Mouse (Mus musculus): ENCODE results near the gene Wdr38. TPM values are rescaled to one million over a fixed set of nuclear protein-coding genes. Genes with fewer than 3 reads are reported as not detected.
"Not testable (repeated sequence)": the region's sequence is repeated elsewhere in the genome, so short reads cannot be mapped to it uniquely, and the experiment has no call there.

The Wdr38 gene
- total RNA-seq, 4 experiments from 2014 or later = 0.09 to 0.22 (median 0.13) TPM

DNA sequence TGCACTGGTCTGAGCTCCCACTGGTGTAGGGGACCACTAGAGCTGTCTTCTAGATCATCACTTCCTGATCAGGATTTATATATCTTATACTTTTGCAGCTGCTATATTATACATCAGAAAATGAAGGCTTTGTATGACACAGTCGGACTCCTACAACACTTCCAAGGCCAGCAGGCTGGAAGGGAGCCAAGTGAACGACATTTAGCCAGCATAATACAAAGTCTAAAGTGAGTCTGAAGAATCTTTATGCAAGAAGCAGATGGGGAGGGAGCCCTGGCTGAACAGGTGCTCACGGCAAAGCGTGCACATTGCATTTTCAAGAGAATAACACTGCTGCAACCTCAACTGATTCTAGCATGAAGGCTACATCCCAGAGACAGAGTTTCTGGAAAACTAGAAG lies 4.8 kb upstream of the Wdr38 start:
- no peak for DNase-seq (ENCODE audit: low spot score)

DNA sequence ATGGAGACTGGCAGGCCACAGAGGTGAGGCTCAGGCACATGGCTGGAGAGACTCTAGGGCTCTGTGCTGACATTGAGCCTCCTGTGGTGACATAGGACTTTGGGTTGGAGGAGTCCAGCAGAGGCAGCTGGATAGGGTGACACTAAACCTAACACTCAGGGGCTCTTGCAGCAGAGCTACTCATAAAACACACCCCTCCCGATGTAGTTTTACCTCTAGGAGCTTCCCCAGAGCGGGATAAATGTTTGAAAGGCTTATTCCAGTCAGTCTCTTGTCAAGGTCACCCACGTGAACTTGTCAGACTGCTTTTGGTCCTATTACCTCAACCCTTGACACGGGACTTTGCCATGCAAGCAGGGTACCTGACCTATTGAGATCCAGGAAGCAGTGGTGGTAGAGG lies 2.1 kb downstream of the Wdr38 start:
- DNase-seq (ENCODE audit: low spot score) = no peak

DNA sequence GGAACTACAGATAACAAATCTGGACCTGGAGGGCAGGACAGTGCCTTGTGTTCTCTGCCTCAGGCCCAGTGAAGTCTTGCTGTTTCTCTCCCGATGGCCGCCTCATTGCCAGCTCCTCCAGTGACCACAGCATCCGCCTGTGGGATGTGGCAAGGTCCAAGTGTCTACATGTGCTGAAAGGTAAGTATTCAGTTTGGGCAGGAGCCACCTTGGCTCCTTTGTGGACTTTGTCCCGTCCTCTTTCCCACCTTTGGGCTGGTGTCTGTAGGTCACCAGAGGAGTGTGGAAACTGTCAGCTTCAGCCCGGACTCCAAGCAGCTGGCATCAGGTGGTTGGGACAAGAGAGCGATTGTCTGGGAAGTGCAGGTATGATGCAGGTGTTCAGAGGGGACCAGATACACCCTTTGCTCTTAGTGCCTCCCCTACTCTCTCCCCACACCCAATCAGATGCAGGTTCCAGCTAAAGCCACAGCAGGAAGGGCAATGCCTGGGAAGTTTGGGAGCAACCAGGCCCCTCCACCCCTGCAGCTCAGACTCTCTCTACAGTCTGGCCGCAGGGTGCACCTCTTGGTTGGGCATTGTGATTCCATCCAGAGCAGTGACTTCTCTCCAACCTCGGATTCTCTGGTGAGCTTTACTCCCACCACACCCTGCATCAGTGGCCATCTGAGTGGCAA lies 2.8 kb downstream of the Wdr38 start:
- DNase-seq (ENCODE audit: low spot score) = no peak

DNA sequence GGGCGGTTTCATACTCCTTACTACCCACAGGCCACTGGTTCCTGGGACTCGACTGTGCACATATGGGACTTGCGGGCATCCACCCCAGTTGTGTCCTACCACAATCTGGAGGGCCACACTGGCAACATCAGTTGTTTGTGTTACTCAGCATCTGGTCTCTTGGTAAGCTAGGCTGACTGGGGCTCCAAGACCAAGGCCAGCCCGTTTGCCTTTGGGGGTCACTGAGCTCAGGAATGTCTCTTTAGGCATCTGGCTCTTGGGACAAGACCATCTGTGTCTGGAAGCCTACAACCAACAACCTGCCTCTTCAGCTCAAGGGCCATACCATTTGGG lies 3.3 kb downstream of the Wdr38 start:
- no peak for DNase-seq (ENCODE audit: low spot score)

DNA sequence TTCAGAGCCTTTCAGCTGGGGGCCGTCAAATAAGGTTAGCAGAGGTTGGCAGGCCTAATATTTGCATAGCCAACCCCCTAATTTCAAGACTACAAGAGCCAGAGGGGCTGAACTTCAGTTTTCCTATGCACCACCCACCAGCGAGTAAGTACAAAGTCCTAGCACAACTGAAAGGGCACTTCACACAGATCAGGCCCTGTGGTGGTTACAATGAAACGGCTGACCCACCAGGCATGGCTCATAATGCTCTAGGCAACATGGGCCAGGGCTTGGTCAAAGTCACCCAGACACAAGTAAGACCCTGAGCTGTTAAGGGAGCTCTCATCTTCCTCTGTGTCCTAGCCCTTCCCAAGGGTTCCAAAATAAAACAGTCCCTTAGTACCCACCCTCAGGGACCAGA lies 4.6 kb downstream of the Wdr38 start:
- no peak for DNase-seq (ENCODE audit: low spot score)

DNA sequence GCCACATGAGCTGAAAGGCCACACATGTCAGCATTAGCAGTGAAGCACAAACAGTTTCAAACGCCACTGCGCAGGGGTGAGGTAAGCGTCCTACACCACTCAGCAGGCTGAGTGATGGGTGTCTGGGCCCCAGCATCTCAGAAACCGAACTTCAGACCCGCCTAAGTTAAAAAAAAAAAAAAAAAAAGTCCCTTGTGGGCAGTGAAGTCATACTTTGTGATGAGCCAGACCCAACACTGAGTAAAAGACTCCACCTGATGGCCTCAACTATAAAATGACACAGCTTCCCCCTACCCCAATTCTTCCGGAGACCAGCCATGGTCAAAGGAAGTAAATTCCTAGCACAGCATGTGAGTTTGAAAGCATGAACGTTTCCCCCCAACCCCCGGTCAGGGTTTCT lies 5.8 kb downstream of the Wdr38 start:
- DNase-seq (ENCODE audit: low spot score) = no peak

DNA sequence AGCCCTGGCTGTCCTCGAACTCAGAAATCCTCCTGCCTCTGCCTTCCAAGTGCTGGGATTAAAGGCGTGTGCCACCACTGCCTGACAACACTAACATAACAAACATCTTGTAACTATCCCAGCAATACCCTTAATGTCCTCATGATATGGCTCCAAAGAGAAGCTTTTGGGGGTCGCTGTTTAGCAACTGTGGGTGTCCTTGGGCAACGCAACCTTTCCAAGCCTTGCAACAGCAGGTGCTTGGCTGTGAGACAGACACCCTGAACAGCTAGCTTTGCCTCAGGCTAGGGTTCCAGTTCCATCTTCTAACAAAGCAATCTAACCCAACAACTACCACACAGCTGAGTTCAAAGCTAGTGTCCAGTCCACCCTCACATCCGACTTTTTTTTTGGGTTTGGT lies 6.2 kb downstream of the Wdr38 start:
- DNase-seq (ENCODE audit: low spot score) = no peak

DNA sequence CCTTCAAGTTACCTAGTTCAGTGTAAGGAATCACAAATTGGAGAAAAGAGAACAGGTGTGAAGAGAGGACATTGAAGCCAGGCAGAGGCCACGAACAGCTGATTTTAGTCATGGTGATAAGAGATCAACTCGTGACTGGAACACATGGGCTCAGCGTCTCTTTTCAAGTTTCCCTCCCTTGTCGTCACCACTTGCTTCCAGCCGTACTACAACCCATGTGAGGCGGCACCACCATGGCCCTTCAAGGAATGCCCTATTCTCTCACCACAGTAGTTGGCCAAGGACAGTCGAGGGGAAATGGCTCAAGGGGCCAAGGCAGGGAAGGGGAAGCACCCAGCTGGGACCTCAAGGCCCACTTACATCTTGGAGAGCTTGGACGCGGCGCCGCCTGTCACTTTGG lies 7.1 kb downstream of the Wdr38 start:
- DNase-seq (ENCODE audit: low spot score) = no peak

DNA sequence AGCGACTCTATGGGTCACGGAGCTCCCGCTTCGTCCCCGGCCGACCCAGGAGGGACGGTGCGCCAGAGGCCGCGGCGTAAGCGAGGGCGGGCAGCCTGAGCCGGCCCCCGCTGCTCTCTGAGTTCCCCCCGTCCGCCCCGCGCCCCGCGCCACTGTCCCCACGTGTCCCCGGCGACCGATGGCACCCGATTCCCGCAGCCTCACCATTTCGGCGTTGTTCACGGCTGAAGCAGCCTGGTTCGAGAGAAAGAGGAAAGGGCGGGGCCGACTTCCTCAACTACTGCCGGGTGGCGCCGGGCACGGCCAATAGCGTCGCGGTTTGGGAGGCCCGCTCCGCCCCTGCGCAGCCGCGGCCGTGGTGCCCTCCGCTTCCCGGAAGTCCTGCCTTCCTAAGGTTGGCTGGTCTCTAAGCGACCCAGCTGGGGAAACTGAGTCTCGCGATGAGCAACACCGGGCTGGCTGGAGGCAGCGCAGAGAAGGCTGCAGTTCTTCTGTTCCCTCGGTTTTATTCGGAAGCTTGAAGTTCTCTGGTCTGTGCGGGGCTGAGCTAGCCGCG lies 7.7 kb downstream of the Wdr38 start, which contains the start of gene Arpc5l:
Gene Arpc5l, plus strand, starts transcription at position 469 of the 556 bp plus-strand sequence.
- DNase-seq (ENCODE audit: low spot score) = peak; percentile 91

DNA sequence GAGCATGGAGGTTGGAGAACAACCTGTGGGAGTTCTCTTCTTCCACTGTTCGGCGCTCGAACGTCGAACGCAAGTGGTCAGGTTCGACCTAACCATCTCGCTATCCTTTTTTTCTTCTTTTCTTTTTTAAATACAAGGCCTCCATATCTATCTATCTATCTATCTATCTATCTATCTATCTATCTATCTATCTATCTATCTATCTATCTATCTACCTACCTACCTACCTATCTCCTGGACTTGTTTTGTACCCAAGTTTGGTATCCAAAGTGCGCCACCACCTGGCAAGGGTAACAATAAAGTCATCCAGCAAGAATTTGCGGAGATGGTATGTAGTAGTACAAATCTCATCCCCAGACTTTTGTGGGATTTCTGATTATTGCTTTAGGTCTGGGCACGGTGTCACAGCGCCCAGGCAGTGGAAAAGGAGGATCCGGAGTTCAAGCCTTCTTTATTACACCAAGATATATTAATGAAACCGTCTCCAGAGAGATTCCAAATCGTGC lies 8.4 kb downstream of the Wdr38 start, which contains the start of gene Rpl35:
Gene Rpl35, minus strand, starts transcription at position 51 of the 506 bp plus-strand sequence.
- no peak for DNase-seq (ENCODE audit: low spot score)

DNA sequence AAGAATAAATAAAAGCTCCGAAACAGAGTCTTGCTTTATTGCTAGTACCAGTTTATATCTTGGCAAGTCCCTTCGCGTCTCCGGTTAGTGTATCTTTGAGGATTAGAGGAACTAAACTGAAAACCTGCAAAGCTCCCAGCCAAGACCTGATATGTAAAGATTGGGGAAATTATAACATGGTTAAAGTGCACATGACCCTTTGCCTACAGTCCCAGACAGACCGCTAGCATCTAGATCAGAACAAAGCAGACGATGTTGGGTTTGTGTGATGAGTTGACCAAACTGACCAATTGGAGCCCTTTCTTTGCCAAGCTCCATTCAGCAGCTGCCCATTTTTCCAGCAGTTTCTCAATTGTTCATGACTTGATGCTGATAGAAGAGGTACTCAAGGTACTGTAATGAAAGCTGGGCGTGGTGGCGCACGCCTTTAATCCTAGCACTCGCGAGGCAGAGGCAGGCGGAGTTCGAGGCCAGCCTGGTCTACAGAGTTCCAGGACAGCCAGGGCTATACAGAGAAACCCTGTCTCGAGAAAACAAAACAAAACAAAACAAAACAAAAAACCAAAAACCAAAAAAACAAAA lies 9.0 kb downstream of the Wdr38 start:
- no peak for DNase-seq (ENCODE audit: low spot score)

DNA sequence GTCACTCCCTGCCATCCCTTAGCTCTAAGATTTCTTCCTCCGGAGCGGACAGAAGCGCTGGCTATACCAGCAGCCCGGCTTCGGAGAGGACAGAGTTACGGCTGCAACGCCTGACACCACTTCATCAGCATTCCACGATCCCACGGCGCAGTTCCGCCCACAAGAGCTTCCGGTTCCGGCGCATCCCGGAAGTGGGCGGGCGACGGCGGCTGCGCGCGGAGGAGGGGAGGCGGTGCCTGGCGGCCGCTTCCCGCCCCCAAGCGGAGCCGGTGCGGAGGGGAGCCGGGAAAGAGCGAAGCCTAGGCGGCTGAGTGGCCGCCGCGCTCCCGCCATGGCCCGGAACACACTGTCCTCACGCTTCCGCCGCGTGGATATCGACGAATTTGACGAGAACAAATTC lies 10.6 kb downstream of the Wdr38 start:
- DNase-seq (ENCODE audit: low spot score) = peak; percentile 94

DNA sequence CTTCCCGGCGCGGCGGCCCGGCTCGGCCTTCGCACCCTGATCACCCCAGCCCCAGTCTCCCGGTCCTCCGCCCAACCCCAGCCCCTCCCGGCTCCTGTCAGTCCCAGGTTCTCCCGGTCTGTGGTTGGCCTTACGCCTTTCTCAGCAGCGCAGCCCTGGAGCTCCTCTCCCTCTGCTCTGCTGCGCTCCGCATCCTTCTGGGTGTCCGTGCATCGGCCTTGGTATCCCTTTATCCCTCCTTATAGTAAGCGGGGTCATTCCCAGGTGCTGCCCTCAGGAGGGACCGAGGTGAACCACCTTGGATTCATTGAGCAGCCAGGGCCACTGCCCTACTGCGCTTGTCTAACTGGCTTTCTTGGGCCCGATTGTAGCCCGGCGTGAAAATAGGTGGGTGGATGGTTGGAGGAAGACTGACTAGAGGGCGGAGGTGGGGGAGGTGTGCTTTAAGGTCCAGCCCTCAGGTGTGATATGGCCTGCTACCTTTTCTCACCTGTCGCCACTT lies 11.1 kb downstream of the Wdr38 start:
- DNase-seq (ENCODE audit: low spot score) = no peak

DNA sequence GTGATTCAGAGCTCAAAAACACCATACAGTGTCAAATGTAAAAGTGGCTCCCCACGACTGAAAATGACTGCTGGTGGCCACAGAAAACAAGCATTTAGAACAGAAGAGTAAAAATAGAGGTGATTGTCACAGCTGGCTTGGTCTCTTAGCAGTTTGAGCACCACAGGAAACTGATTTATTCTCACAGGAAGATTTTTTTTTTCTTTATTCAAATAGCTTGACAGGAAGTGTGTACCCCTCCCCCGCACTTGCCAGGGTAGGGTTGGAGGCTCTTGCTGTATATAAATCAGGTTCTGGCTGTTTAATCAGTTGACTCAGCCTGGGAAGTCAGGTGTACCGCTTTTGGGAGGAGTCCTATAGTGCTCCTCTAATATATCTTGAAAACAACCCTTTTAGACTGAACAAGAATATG lies 11.7 kb downstream of the Wdr38 start:
- no peak for DNase-seq (ENCODE audit: low spot score)

DNA sequence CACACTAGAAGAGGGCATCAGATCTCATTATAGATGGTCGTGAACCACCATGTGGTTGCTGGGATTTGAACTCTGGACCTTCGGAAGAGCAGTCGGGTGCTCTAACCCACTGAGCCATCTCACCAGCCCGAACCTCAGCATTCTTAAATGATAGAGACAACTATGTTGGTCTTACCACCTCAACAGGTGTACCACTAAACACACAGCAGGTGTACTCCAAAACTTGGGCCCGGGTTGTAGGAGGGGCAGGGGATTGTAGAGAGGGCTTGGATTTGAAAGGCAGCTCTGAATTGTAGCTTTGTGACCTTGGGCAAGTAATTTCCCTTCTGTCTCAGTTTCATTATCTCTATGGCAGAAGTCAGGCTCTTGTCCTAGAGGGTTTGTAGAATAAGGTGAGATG lies 12.9 kb downstream of the Wdr38 start:
- not testable (repeated sequence) for DNase-seq (ENCODE audit: low spot score)

DNA sequence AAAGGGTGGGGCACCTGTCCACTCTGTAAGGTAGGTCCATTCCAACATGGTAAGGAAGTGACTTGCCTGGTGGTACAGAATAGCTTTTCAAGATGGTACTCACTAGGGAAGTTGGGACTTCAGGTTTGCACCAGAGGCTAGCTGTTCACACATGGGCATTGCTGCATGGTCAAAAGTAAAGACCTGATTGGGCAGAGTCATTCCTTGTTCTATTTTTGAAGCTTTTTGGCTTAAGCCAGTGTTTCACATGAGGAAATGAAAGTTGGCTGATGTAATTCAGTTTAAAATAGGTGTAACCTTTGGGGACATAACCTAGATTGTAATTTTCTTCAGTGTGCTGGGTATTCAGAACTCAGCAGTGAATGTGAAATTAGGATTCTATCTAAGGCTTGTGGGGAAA lies 14.0 kb downstream of the Wdr38 start:
- DNase-seq (ENCODE audit: low spot score) = peak; percentile 55

DNA sequence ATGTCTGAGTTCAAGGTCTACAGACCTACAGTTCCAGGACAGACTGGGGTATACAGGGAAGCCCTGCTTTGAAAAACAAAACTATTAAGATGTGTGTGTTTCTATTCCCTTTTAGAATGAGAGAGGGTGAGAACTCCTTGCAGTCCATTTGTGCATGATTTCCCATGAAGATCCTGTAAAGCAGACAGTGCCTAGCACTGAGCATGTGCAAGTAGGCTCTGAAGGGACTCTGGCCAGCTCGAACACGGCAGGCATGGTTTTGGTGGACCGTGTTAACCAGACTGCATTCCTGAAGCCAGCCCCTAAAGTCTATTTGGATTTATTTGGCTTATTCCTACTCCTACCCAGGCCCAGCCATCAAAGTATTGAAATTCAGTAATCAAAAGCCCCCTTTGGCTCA lies 14.7 kb downstream of the Wdr38 start:
- DNase-seq (ENCODE audit: low spot score) = no peak

DNA sequence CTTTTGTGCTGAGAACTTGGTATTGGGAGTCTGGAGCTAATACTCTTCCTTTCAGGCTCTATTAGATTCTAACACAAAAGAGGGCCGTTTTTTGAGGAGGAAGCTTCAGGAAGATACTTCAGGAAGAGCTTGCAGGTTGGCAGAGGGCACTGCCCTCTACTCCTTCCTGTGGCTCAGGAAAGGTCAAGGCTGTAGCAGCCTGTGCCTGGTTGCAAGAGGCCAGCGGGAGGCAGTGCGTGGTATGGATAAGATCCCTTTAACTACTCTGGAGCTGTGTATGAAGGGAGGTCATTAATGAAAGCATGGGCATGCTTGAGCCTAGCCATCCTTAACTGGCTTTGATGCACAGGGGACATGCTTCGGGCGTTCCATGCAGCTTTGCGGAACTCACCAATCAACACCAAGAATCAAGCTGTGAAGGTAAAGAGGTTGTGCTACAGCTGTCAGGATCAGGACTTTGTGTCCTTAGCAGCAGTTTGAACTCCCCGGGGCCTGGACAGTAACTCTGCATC lies 15.5 kb downstream of the Wdr38 start:
- DNase-seq (ENCODE audit: low spot score) = no peak

DNA sequence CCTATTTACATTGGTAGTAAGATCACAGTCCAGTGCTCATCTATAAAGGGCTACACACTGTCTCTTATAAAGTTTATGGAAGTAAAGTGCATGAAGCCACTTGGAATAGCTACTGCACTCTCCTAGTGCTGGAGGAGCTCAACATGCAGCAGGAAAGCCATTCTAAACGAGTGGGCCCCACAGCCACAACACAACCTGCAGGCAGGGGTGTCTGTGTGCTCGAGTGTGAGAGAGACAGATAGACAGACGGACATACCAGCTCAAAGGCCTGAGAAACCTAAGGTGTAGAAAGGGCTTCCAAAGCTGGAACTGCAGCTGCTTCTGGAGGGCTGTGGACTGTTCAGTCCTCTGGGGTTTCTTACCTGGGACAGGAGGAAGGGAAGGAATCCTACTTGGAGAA lies 19.3 kb downstream of the Wdr38 start:
- DNase-seq (ENCODE audit: low spot score) = no peak

DNA sequence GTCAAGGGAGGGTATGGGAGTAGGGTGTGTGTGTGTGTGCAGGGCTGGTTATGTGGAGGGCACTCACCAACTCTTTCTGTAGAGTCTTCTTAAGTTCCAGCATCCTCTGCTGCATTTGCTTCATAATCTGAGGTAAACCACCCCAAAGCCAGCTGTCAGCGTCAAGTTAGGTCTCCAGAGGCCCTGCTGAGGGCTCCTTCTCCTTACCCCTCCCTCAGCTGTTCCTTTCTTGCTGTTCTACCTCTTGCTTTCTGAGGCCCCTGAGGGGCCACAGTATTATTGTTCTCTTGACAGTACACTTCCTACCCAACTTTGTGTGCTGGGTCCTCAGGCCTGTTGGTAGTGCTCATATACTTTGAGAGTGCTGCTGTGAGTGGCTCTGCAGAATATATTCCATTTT lies 22.7 kb downstream of the Wdr38 start:
- DNase-seq (ENCODE audit: low spot score) = no peak

DNA sequence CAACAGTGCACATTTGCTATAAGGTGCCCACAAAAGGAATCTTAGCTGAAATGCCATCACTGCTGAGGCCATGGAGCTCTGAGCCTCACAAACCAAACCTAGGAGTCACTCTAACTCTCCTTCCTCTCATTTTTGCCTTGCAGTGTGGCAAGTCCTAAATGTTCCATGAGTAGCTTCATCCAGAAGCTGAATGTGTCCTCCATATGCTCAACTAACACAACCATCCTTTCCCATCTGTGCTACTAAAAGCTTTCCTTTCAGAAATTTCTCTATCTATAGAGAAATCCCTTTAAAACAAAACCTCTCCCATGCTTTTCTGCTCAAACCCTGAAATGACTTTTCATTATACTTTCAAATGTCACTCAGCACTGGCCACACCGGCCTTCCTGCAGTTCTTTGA lies 34.3 kb downstream of the Wdr38 start:
- DNase-seq (ENCODE audit: low spot score) = no peak

DNA sequence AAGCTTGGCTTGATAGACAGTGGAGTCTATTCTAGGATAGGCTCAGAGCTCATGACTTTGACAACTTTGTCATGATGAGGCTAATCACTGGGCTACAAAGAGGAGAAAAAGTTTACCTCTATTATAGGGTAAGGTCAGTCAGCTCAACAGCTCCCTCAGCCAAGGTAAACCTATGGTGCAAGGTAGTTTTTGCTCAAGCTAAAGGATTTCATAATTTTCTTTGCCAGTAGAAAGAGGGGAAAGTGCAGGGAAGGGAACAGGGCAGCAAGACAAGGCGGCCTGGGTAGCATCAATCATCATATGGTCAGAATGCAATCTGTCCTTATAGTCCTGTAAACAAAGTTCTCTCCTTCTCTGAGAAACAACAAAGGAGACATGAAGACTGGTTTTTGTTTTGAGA lies 42.9 kb downstream of the Wdr38 start:
- DNase-seq (ENCODE audit: low spot score) = no peak

DNA sequence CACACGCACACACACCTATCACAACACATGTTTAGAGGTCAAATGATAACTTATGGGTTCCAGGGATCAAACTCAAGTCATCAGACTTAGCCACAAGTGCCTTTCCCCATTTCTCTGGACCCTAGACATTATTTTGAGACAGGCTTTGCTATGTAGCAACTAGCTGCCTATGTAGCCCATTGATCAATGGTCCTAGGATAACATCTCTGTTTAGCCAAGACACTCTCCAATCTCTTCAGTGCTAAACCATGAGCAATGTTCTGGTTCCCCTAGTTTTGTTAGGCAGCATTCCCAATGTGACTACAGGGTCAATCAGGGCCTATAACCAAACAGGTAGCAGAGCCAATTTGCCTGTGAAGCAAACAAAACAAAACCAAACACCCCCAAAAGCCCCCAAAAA lies 51.2 kb downstream of the Wdr38 start:
- no peak for DNase-seq (ENCODE audit: low spot score)

Data from heart, adult 8-10 months (tissue).